Mouse (Mus musculus) adrenal gland (tissue): ENCODE results near the gene Pnpla8.

ENCODE experiments used
- intact Hi-C: fragments of 180-260 bp; cut with DNase I; formaldehyde crosslinking; loops from one replicate; pipeline ENCODE4 v1.15.1; 2025
- microRNA-seq, 2 experiments: library from miRNA; unstranded; fragments of <30 nt; microRNA quantifications; one replicate each; pipeline ENCODE4; 2019

Gene Pnpla8

DNA sequence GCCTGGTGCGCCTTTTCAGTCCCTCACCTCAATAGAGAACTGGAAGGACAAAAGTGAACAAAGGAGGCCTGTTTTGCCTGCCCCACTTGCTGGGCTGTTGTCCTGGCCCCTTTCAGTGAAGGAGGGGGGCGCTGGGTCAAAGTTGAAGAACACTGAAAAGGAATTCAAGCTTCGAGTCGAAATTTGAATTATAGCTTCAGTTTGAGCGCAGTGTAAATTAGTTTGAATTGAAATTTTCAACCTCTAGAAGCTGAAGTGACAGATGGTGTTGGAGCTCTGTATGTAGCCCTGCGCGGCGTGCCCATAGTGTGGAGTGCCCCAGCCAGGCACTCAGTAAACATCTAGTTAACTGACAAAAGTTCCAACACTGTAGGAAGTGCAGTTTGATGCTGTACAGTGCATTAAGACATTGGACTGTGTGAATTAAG lies 117.0 kb downstream of the Pnpla8 start:
- intact Hi-C loops: no loop called here

DNA sequence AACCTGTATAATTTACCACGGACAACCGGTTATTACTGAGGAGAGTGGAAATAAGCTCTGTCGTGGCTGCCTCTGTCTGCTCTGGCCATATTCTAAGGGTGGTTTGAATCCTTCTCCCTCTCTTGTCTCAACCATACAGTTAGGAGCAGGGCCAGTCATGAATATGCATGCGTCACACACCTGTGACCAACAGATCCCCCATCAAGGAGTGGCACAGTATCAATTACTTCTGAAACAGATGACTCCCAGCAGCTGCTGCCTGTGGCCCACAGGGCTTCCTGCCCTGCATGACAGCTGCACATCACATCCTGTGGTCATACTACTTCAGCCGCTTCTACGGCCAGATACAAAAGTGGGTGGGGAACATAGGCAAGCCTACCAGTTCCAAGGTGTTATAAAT lies 122.9 kb downstream of the Pnpla8 start:
- intact Hi-C loops: no loop called here

DNA sequence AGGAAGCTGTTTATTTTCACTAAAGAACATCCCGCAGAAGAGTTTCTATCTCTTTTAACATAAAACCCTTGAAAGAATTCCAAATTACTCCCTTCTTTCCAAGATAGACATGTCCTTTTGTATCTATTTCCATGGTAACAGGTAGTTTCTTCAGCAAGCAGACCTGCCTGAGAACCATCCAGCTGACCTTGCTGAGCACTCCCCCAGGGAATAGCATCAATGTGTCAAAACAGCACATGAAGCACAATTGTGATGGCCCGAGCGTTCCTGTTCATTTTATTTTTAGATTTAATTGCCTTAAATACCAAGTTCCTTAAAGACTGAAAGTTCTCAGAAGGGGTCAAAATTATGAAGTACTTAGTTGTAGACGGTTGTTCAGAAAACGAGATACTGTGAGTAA lies 124.1 kb downstream of the Pnpla8 start:
- intact Hi-C loops: no loop called here

DNA sequence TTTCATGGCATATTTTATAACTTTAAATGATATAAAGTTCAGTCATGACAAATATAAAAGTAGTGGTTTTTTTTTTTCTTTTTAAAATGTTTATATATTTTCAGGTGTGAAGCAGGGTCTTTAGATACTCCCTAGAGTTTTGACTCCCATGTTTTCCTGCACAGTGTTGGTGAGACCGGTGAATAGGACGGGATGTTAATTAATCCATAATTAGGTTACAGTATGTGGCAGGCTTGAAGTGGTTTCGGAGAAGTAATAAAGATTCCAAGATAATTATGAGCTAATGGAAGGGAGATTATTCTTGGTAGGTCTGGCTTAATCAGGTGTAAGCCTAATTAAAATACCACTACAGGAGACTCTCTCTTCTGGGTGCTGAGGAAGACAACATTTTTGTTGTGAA lies 125.0 kb downstream of the Pnpla8 start:
- intact Hi-C loops: no loop called here

DNA sequence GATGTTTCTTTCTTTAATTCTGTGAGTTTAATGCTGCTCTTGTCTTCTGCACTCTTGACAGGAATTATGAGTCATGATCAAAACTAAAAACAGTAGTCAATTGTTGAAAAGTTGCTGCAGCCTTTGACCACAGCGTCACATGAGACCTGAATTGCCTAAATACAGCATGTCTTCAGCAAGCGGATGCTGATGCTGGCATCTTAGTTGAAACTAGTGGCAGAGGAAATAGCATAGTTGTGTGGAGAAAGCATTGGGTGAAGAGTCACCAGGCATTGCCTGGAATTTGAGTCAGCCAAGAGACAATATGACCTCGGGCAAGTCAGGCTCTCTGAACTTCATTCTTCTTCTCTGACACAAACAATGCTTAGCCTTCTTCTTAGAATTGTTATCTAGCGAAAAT lies 133.9 kb downstream of the Pnpla8 start:
- intact Hi-C loops: no loop called here

DNA sequence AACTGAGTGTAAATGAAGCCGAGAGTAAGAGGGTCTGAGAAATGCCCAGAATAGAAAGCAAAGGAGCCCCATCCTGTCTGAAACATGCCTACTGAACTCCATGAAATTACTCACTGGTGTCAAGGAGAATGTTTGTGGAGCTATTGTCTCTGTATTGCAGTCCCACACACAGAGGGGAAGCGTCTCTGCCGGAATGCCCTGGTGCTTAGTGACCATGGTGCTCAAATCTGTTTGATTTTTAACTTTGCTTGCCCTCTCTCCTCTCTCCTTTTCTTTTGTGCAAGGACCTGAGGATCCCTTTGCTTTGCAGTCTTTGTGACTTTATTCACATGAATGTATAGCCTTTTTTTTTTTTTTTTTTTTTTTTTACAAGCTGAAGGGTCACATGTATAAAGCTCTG lies 136.3 kb downstream of the Pnpla8 start:
- intact Hi-C loops: no loop called here

DNA sequence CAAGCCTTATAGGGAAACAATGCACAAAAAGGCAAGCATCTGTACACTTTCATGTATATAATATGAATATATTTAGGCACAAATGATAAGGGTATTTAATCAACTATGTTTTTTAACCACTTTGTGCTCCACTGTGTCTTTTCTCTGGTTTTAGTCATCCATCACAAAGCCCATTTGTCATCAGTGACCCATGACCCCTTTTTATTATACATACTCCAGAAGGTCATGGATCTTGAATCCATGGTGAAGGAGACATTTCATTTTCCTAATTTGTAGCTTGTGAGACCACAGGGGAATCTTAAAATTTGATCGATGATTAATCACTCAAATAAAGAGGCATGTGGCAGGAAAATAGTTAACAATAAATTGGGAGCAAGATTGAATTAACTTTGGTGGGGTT lies 136.7 kb downstream of the Pnpla8 start:
- intact Hi-C loops: no loop called here

DNA sequence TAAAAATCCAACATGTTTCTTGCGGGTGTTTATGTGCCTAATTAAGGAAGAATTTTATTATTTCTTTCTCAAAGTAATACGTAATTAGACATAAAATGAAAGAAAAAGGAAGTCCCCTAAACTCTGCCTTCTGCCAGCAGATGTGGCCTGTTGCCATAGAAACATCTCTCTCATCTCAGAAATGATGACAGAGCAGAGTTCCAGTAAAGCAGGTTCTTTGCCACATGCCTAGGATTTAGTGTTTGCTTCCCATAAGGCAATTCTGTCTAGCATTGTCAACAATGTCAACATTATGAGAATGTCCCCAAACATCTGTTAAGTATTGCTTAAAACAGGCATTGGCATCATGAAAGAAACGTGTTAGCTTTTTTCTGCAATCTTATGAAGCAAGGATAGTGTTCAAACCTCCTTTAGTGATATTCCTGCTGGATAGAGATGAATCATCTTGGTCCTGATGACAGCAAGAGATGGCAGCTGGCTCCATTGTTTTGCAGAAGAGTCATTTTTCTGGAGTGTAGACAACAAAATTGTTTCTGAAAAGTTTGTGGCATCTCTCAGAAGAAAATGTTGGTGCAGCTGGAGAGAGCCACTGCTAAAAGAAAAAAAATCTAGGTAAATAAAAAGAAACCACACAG lies 150.0 kb downstream of the Pnpla8 start:
- intact Hi-C loops: no loop called here

Small RNA genes within 50 kb of the gene (microRNA-seq; reads per million reads assigned to microRNA genes)
- 0 to 0.25 reads per million in 2 experiments for gene Mir5627
